Mouse (Mus musculus) gastrocnemius, postnatal 36 days (tissue): ENCODE data around the gene Dars2. TPM values are rescaled to one million over a fixed set of nuclear protein-coding genes. Genes with fewer than 3 reads are reported as not detected.

ENCODE experiments used
- DNase-seq, 2 experiments: peaks; one replicate each; pipeline ENCODE4 v3.0.0; 2022
- intact Hi-C: fragments of 180-260 bp; cut with DNase I; formaldehyde crosslinking; loops from one replicate; pipeline ENCODE4 v1.15.1; 2025
- long read RNA-seq, 2 experiments: library from polyadenylated mRNA; stranded (forward); transcript quantifications; one replicate each; pipeline ENCODE4 v2.0.0; 2021
- total RNA-seq, 2 experiments: library from RNA; stranded (reverse); gene quantifications; 2 replicates each; pipeline ENCODE4 v1.2.3; 2021

The Dars2 gene
- total RNA-seq: 10 to 100 TPM; 11.4 to 11.7 TPM
- long read RNA-seq, experiment 1, transcript Dars2-201 (17 exons, 3,619 nt): major isoform, 6 of 13 reads
- long read RNA-seq, experiment 1, partial matches to known transcripts: 2 of 13 reads
- long read RNA-seq, experiment 1, other reads (novel, unspliced or antisense): 5 of 13 reads
- long read RNA-seq, experiment 2, transcript Dars2-201 (17 exons, 3,619 nt): major isoform, 10 of 13 reads
- long read RNA-seq, experiment 2, partial matches to known transcripts: 0 of 13 reads
- long read RNA-seq, experiment 2, other reads (novel, unspliced or antisense): 3 of 13 reads

DNA sequence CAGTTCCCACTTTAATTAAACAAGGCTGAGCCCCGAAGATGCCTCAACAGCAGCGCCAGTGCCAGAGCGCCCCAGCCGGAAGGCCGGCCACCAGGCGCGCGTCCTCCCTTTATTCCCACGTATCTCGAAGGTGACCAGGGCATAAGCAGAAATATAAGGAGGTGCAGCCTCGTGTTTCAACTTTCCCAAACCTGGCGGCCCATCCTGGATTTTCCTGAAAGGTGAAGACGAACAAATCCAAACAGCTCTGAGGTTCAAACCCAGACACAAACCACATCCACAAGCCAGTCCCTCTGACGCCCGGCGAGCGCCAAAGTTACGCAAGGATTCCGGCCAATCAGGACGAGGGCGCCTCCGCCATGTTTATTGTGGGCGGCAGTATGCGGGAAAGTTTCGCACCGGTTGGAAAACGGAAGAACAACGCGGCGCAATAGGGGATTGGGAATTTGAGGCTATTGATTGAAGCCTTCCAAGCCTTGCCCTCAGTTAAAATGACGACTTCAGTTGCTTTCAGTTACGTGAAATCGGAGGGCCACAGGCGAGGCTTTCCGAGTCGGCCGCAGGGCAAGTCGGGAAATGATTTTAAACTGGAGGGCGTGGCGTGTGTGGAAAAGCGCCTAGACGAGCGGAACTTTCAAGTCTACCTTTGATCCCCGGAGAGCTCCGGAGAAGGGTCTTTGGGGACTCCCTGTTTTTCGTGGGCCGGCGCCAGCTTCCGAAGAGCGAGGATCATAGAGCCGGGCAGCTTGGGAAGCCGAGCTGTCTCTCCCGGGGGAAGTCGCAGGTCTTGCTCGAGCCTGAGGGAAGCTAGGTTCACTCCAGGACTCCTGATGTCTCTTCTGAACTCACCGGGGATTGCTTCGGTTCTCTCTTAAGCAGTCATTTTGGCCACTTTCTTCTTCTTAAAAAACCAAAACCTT is at the start of gene Dars2, which contains the start of gene Cenpl:
Gene Dars2, minus strand, starts transcription at position 307 of the 920 bp plus-strand sequence.
Gene Cenpl, plus strand, starts transcription at position 362 of the 920 bp plus-strand sequence.
- peak; percentile 93 for DNase-seq
- intact Hi-C loops: no loop called here

DNA sequence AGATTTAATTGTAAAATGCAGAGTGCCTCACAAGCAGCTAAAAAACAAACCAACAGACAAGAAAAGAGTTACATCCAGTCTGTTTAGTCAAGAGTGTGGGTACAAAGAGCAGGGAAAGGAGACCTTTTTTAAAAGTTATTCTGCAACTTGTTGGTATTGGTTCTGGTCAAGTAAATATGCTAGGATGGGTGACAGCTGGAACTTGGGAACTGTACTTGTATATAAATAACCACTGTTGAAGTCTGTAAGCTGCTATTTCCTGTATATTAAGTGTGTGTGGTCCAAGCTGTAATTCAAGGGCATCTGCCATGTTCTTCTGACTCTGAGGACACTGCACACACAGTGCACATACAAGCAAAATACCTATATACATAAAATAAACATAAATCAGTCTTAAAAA is 44.1 kb upstream of the Dars2 start:
- DNase-seq: no peak
- intact Hi-C loops: no loop called here

DNA sequence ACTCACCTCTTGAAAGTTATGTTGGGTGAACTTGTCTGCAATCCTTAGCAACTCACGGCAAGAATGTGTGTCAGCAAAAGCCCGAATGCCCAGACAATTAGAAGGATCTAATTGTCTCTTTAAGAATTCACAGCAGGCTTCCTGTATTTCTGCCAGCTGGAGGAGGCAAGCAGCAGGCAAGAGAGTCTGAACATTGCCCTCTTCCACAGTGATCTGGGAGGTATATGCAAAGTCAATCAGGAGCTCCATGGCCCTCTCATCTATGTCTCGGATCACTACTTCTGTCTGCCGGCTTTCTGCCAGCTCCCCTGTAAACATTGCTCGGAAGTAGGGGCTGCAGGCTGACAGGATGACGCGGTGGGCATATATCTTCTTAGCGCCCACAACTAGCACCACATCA is 38.8 kb upstream of the Dars2 start:
- no peak for DNase-seq

DNA sequence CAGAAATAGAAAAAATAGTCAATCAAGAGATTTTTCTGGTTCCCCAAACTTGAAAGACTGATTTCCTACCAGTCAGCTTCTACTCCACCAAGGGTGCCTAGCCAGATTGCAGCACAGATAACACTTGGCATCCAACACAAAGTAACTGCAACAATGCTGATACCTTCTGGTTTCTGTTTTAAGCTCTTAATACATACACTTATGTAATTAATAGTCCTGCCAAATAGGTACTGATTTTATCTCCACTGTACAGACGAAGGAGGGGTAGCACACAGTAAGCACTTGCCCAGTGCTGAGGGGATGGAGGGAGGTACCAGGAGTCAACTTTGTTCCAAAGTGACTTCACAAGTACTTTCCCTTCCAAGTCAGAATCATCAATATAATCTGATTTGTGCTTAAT is 33.4 kb upstream of the Dars2 start:
- no peak for DNase-seq
- intact Hi-C loops: no loop called here

More for the DNA sequence above, 38.8 kb upstream of the Dars2 start:
- intact Hi-C loops: no loop called here

DNA sequence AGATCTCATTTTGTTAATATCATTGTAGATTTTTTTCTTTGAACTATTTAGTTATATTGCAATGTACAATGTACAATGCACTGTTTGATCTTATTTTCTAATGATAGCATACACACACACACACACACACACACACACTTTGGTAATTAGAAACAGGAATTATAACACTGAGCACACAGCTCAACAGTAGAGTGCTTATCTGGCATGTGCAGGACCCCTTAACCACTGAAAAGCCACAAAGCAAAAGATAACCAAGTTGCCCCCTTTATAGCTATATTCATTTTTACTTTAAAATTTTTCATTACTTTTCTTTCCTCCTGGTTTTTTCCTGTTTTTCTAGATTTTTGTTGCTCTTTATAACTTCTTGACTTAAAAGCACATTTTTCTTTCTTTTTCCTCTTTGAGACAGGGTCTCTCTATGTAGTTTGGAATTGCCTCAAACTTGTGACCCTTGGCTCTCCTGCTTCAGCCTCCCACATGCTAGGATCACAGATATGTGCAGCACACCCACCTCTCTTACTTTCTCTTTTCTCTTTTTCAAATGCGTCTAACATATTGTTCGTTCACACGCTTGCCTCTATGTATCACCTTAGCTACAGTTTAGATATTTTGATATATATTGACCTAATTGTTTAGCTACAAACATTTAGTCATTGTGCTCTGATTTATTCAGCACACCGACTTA is 29.4 kb upstream of the Dars2 start:
- intact Hi-C loops: no loop called here
- no peak for DNase-seq

DNA sequence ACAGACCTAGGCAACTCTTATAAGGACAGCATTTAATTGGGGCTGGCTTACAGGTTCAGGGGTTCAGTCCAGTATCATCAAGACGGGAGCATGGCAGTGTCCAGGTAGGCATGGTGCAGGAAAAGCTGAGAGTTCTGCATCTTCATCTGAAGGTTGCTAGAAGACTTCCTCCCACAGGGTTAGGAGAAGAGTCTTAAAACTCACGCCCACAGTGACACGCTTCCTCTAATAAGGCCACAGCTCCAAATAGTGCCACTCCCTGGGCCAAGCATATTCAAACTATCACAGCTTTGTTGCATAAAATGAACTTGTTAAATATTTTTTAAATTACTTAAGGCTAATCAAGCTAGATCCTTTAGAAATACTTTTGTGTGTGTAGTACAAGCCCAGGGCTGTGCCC is 6.8 kb upstream of the Dars2 start:
- no peak for DNase-seq
- intact Hi-C loops: no loop called here

DNA sequence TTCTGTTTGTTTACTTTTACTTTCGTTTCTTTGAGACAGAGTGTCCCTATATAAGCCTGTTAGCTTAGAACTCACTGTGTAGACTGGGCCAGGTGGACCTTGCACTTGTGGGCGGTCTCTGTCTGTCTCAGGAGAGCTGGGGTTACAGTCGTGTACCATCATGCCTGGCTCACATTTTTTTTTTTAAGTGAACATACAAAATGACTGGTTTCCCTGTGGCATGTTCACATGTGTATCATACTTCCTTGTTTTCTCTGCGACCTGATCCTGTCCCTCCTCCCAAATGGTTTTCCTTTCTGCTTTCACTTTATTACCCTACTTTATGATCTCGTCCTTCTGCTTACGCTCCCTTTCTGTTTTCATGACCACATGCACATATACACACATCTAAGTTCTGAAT is 5.8 kb upstream of the Dars2 start:
- intact Hi-C loops: no loop called here
- no peak for DNase-seq

DNA sequence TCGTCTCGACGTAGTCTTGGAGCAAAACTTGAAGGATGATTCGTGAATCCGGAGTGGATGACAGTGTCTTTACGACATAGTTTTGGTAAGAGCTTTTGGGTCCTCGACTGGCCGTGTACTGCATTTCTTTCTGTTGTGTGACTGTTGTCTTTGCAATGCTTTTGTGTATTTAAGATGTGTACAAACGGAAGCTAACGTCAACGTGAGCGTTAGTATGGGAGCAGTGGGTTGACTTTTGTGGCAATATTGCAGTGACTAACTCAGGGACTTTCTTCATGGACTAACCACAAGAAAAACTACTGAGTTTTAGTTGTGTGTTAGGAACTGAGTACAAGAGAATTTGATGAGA is 788 bp upstream of the Dars2 start:
- intact Hi-C loops: no loop called here
- no peak for DNase-seq

DNA sequence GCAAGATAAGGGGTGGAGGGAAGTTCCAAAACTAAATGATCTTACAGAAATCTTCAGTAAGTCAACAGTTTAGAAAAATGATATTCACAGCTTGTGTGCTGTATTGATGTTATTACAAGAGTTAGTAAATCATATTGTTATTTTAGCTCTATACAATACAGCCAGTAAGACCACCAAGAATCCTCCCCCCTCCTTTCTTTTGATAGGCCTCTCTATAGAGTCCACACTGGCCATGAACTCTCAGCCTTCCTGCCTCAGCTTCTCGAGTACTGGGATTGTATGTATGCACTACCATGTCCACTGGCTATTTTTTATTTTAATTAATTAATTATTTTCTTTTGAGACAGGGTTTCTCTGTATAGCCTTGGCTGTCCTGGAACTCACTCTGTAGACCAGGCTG is 7.1 kb downstream of the Dars2 start:
- intact Hi-C loops: no loop called here
- no peak for DNase-seq

DNA sequence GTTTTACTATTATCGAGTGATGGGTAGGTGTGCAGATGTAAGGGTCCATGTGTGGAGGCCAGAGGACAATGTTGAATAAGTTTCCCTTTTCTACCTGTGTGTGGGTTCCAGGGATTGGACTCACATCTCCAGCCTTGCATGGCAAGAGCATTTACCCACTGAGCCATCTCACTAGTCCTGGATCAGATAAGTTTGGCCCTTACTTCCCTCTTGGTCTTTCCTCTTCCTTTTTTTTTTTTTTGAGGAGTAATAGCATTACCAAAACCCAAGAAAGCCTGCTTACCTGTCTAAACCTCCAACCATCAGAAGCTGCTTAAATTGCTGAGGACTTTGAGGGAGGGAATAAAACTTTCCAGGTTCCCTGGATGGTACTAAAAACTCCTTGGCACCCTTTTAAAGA is 13.3 kb downstream of the Dars2 start:
- intact Hi-C loops: no loop called here
- DNase-seq: no peak

DNA sequence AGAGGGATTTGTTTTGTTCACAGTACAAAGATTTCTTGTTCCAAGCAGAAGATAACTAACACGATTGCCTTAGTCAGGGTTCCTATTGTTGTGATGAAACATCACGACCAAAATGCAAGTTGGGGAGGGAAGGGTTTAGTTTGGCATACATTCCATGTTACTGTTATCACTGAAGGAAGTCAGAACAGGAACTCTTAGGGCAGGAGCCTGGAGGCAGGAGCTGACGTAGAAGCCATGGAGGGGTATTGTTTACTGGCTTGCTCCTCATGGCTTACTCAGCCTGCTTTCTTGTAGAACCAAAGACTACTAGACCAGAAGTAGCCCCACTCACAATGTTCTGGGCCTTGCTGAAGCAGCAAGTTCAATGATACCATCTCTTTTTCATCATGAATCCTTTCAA is 23.5 kb downstream of the Dars2 start:
- intact Hi-C loops: no loop called here
- no peak for DNase-seq

DNA sequence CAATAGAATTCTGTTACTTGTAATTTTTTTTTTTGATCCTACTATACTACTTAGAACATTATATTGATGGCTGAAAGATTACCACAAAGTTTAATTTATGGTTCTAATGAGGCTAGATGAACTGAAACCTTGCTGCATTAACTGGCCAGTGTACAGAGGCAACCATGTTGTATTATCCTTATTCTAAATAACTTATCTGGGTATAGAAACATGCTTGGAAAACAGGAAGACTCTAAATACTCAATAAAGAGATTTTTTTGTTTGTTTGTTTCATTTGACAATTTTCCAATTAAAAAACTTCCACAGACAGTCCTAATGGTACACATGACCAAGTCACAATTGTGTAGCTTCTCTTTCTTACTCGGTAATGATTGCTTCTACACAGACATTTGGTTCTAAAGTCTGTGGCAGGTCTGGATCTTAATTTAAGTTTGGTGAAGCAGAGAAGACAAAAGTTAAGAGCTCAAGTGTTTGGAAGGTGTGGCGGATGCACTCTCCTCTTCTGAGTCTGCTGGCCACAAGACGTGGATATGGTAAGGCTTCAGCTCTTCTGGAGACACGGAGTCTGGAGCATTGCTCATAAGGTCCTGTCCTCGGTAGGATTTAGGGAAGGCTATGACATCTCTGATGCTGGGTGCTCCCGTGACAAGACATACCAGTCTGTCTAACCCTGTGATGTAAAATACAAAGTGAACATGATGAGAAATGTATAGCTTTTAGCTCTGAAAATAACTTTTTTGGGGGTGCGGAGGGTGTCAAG is 29.0 kb downstream of the Dars2 start:
- no peak for DNase-seq
- intact Hi-C loops: no loop called here

DNA sequence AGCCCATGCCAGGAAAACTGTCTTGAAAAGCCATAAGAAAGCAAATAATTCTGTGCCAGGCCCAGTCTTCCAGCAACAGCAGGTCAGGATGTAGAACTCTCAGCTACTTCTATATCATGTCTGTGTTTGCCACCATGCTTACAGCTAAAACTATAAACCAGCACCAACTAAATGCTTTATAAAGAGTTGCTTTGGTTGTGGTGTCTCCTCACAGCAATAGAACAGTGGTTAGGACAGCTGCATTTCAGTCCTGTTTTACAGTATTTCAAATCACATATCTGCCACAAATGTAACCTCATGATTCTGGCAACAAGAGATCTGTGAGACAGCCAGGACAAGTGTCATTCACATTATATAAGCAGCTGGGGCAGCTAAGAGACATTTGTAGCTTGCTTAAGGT is 29.6 kb downstream of the Dars2 start:
- DNase-seq: no peak
- intact Hi-C loops: no loop called here

DNA sequence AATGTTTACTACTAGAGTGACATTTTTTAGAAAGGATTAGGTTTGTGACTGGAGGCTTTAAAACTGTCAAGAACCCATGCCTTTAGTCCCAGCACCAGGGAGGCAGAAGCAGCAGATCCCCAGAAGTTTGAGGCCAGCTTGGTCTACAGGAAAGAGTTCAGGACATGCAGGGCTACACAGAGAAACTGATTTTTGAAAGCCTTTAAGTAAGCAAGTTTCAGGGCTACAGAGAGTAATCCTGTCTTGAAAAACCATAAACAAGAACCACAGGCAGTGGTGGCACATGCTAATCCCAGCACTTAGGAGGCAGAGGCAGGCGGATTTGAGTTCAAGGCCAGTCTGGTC is 30.1 kb downstream of the Dars2 start:
- DNase-seq: no peak
- intact Hi-C loops: no loop called here

DNA sequence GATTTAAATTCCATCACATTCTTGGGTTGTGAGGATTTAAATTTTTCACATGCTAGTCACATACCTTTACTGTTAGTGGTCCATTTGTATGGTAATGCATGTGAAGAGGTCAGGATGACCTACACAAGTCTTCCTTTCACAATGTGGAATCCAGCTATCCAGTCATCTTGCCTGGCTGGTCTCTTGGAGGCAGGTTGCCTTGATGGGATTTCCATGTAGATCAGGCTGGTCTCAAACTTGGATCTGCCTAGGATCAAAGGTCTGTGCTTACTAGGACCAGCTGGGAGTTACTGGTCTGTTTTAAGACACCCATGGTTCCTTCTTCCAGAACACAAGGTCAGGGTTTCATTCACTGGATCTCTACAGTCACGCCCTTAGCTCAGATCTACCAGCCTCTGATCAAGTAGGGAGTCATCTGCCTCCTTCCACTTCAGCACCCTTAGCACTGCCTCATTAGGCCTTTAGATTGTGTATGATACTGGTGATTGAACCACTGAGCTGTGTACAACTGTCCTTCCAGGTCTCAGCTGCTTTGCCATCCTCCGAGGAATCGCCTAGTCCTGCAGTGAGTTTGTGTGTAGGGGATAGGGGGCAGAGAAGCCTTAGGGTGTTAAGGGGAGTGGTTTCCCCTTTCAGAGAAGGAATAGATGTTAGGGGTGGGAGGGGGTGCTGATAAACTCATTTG is 30.6 kb downstream of the Dars2 start:
- no peak for DNase-seq
- intact Hi-C loops: no loop called here

DNA sequence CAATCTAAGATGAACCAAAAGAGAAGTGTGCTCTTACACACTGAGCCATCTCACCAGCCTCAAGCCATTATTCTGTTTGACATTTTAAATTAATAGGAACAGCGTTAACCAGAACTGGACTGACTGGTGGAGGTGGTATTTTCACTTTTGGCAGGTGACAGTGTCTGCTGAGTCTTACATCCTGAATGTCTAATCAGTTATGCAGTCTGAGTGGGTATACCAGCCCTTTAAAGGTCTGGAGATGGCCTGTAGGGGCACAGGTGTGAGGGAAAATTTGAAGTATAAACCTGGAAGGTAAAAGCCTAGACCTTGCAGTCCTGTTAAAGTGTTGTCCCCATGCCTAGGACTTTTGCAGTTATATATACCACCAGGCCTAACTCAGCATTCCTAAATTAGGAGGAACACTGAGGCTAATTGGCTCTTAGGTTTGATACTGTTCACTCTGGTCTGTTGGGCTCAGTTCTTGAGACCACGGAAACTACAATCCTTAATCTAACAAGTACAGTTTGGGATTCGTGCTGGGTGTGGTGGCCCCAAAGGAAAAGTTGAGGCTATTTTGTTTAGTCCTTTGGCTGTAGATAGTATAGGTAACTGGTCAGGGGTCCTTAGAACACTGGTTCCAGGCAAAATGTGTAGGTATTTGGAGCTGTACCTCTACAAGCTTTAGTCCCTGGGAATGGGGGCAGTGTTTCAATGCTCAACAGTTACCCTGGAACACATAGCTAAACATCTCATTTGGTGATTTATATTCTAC is 31.3 kb downstream of the Dars2 start:
- intact Hi-C loops: no loop called here
- no peak for DNase-seq

DNA sequence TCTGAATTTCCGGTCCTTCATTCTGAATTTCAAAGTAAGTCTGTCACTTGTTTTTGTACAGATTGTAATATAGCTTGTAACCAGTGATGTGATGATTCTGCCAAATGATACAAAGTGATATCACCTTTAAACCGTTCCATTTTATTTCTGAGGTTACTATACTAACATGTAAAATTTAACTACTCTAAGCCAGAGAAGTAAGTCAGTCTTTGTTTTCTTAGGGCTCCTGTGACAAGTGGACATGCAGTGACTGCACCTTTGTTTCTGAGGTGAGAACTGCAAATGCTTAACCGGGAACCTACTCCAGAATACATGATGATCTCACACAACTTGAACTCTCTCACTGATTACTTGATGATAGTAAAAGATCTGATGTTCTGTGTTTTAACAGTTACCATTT is 32.5 kb downstream of the Dars2 start:
- DNase-seq: no peak
- intact Hi-C loops: no loop called here

DNA sequence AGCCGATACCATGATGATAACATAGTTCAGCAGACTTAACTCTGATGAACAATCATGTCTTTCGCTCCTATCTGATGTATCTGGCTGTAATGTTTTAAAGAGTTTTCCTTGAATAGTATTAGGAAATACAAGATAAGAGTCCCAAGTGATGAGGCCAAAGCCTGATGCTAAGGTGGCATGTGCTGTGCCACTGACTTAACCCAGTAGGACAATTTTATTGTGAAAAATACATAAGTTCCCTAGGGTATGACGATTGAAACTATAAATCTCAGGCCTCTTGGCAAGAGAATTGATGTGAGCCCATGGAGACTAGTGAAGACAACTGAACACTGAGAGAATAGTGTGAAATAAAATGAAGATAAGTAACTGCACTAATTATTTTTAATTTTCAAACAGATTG is 32.9 kb downstream of the Dars2 start:
- DNase-seq: no peak
- intact Hi-C loops: no loop called here

DNA sequence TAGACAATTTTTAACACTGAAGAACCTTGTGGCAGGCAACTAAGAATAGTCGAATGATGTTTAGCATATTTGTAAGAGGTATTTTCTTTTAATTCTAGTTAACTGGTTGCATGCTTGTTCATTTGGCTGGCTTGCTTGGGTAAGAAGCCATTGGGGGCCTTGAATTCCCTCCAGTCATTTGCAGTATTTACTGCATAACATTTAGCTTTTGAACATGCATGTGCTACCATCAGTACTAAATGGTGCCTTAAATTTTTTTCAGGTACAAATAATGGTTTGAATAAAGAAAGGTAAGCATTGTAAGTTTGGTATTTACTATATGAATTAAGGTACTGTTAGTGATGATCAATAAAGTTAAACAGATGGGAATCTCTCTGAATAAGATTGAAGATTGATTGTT is 33.4 kb downstream of the Dars2 start:
- intact Hi-C loops: no loop called here
- DNase-seq: no peak
